Mouse (Mus musculus) limb, embryonic 13.5 days (tissue): Measurements from ENCODE around the gene Zfp768. TPM values are rescaled to one million over a fixed set of nuclear protein-coding genes. Genes with fewer than 3 reads are reported as not detected.

ENCODE experiments used
- polyA plus RNA-seq: library from polyadenylated mRNA; unstranded; fragments of >200 nt; fragmentation: Nextera tagmentation; extraction: Ambion mirVana; gene quantifications from 2 replicates; pipeline ENCODE4 v1.2.1, GENCODE M21; 2015

Gene Zfp768
- polyA plus RNA-seq, 1 experiment from 2014 or later = 19.8 TPM

Other genes with a start within 250 kb of the Zfp768 start
- gene Qprt, start 223.4 kb downstream of the Zfp768 start, polyA plus RNA-seq = 3.1 and 3.4 TPM in 2 replicates
- gene Spn, start 207.8 kb downstream of the Zfp768 start, polyA plus RNA-seq = 0.25 and 0.34 TPM in 2 replicates
- 72.2 and 72.4 TPM in 2 replicates for gene Cd2bp2, start 149.5 kb downstream of the Zfp768 start, polyA plus RNA-seq
- 31.7 and 34.8 TPM in 2 replicates for gene Tbc1d10b, start 137.1 kb downstream of the Zfp768 start, polyA plus RNA-seq
- gene Mylpf, start 136.7 kb downstream of the Zfp768 start, polyA plus RNA-seq = 350 and 353 TPM in 2 replicates
- 51.8 and 52.1 TPM in 2 replicates for gene Zfp553, start 112.5 kb downstream of the Zfp768 start, polyA plus RNA-seq
- gene Sept1, start 112.5 kb downstream of the Zfp768 start, polyA plus RNA-seq = 23.5 and 27.9 TPM in 2 replicates
- gene Zfp771, start 101.3 kb downstream of the Zfp768 start, polyA plus RNA-seq = 75.1 and 82.7 TPM in 2 replicates
- gene Dctpp1, start 84.9 kb downstream of the Zfp768 start, polyA plus RNA-seq = 172 and 176 TPM in 2 replicates
- gene Sephs2, start 71.5 kb downstream of the Zfp768 start, polyA plus RNA-seq = 69.4 and 72.8 TPM in 2 replicates
- 0.69 TPM in 2 replicates for gene Itgal, start 49.3 kb downstream of the Zfp768 start, polyA plus RNA-seq
- gene Zfp747, start 30.5 kb upstream of the Zfp768 start, polyA plus RNA-seq = 8.7 and 9.2 TPM in 2 replicates
- 5.9 and 6.8 TPM in 2 replicates for gene 9130019O22Rik, start 41.6 kb upstream of the Zfp768 start, polyA plus RNA-seq
- 7.6 and 7.9 TPM in 2 replicates for gene E430018J23Rik, start 48.0 kb upstream of the Zfp768 start, polyA plus RNA-seq
- 8.1 and 8.4 TPM in 2 replicates for gene Zfp764, start 61.2 kb upstream of the Zfp768 start, polyA plus RNA-seq
- 27.4 and 28.8 TPM in 2 replicates for gene Zfp688, start 76.5 kb upstream of the Zfp768 start, polyA plus RNA-seq
- gene Zfp689, start 103.6 kb upstream of the Zfp768 start, polyA plus RNA-seq = 12.2 and 13.9 TPM in 2 replicates
- gene Prr14, start 114.0 kb upstream of the Zfp768 start, polyA plus RNA-seq = 37.6 and 42.3 TPM in 2 replicates
- gene Fbrs, start 133.6 kb upstream of the Zfp768 start, polyA plus RNA-seq = 15.0 and 15.3 TPM in 2 replicates
- gene Srcap, start 166.4 kb upstream of the Zfp768 start, polyA plus RNA-seq = 48.3 and 49.7 TPM in 2 replicates
- 18.3 and 18.9 TPM in 2 replicates for gene Gm42715, start 174.0 kb upstream of the Zfp768 start, polyA plus RNA-seq
- gene Tmem265, start 215.8 kb upstream of the Zfp768 start, polyA plus RNA-seq = 6.4 and 8.8 TPM in 2 replicates
- gene Phkg2, start 227.8 kb upstream of the Zfp768 start, polyA plus RNA-seq = 39.0 and 42.2 TPM in 2 replicates
- 9.2 and 9.6 TPM in 2 replicates for gene Ccdc189, start 243.0 kb upstream of the Zfp768 start, polyA plus RNA-seq
- gene Rnf40, start 243.2 kb upstream of the Zfp768 start, polyA plus RNA-seq = 51.6 and 54.9 TPM in 2 replicates